In genomic region chr16:87548348-87548747, GRCm38 (mm10) we compare ENCODE assay signal across 9 mouse cellular contexts. TPM values are rescaled to one million over a fixed set of nuclear protein-coding genes. Genes with fewer than 3 reads are reported as not detected.
DNase-seq lines count a peak whose midpoint lies in the region; ATAC-seq and TF ChIP-seq lines count a peak whose summit lies in the region.
"Had no signal": no experiment of that assay in that cellular context is flagged by ENCODE, and none has a peak within 500 bp of the region (broad histone marks: within the 10 kb centered on the region; RNA-seq: fewer than 3 reads in every experiment).

No protein-coding gene starts in this region.

- H3K4me3 ChIP-seq in G1E (ENCODE audit: low read depth, low read length) = no peak overlapping the region
- no peak overlapping the region for H3K4me3 ChIP-seq in midbrain, embryonic 11.5 days (ENCODE audit: low read depth, low read length)
- H3K4me3 ChIP-seq: embryonic facial prominence, embryonic 12.5 days; hindbrain, embryonic 12.5 days had no signal

- WGBS in midbrain, embryonic 11.5 days = 61% methylated on average over 2 of the region's 2 CpGs

- no peaks in the 10 kb centered on the region for H3K4me1 ChIP-seq in G1E (ENCODE audit: insufficient read depth, low read depth, low read length)
- no peaks in the 10 kb centered on the region for H3K4me1 ChIP-seq in midbrain, embryonic 11.5 days (ENCODE audit: control insufficient read depth, insufficient read depth, low read length)
- H3K4me1 ChIP-seq: embryonic facial prominence, embryonic 12.5 days; hindbrain, embryonic 12.5 days had no signal

- no peak for ATAC-seq in G1E (ENCODE audit: extremely low read depth, insufficient number of reproducible peaks, low FRiP score, poor library complexity, severe bottlenecking)
- no peak for ATAC-seq in midbrain, embryonic 11.5 days (ENCODE audit: low FRiP score)

- H3K9ac ChIP-seq in midbrain, embryonic 11.5 days (ENCODE audit: low read length) = no peak overlapping the region
- H3K9ac ChIP-seq: embryonic facial prominence, embryonic 12.5 days; hindbrain, embryonic 12.5 days had no signal

- no peak overlapping the region for H3K4me2 ChIP-seq in midbrain, embryonic 11.5 days
- H3K4me2 ChIP-seq: embryonic facial prominence, embryonic 12.5 days; hindbrain, embryonic 12.5 days had no signal

- no peak; the same call in 1 of the 2 replicates for TF ChIP-seq CTCF in G1E (IDR thresholded peaks at IDR 0.05; ENCODE audit: low read depth, low read length)

- H3K9me3 ChIP-seq in G1E (replicated peaks) = no peaks in the 10 kb centered on the region
- H3K9me3 ChIP-seq in midbrain, embryonic 11.5 days (ENCODE audit: control insufficient read depth, low read length) = no peaks in the 10 kb centered on the region
- H3K9me3 ChIP-seq: embryonic facial prominence, embryonic 12.5 days; hindbrain, embryonic 12.5 days had no signal

- H3K27me3 ChIP-seq in G1E (ENCODE audit: insufficient read depth, low read length) = peaks cover 2% of the 10 kb centered on the region; the same call in 1 of the 2 replicates
- no peaks in the 10 kb centered on the region for H3K27me3 ChIP-seq in midbrain, embryonic 11.5 days (ENCODE audit: control insufficient read depth, insufficient read depth, low read length)
- H3K27me3 ChIP-seq: embryonic facial prominence, embryonic 12.5 days; hindbrain, embryonic 12.5 days had no signal

- DNase-seq in kidney, adult 9 months = peak; percentile 42
- no peak for DNase-seq in kidney, adult 11 months
- DNase-seq in G1E (ENCODE audit: low spot score) = peak; percentile 5
- DNase-seq in adrenal gland, postnatal 10 days = peak; percentile 32
- DNase-seq in lung, postnatal 25 days (ENCODE audit: low spot score) = peak; percentile 10
- DNase-seq in midbrain, embryonic 11.5 days (ENCODE audit: low spot score, missing footprints) = no peak
- DNase-seq in urinary bladder, postnatal 10 days (ENCODE audit: low spot score) = no peak

- H3K36me3 ChIP-seq in G1E (replicated peaks) = no peaks in the 10 kb centered on the region
- H3K36me3 ChIP-seq in midbrain, embryonic 11.5 days (ENCODE audit: control insufficient read depth, insufficient read depth, low read length) = no peaks in the 10 kb centered on the region
- H3K36me3 ChIP-seq: embryonic facial prominence, embryonic 12.5 days; hindbrain, embryonic 12.5 days had no signal

- H3K27ac ChIP-seq in midbrain, embryonic 11.5 days (ENCODE audit: low read depth, low read length) = no peak overlapping the region
- H3K27ac ChIP-seq: embryonic facial prominence, embryonic 12.5 days; hindbrain, embryonic 12.5 days had no signal

RNA-seq across cellular contexts. Expression of gene Map3k7cl, which starts 4.8 kb away (rescaled TPM):
- total RNA-seq in G1E (2014; fragmentation: Nextera tagmentation) (not detected in 2 replicates), G1E (2017) (0.16 TPM in 1 of 2 replicates, not detected in the other)
- polyA plus RNA-seq in G1E (2012) = not detected in 2 replicates
- total RNA-seq in adrenal gland, postnatal 10 days (2021) = 1 to 10 TPM; 4.1 to 5.5 TPM
- not detected in 2 replicates for polyA plus RNA-seq in midbrain, embryonic 11.5 days (2014; fragmentation: Nextera tagmentation; extraction: Ambion mirVana)
- polyA plus RNA-seq: embryonic facial prominence, embryonic 12.5 days had no signal

RNA-seq across cellular contexts. Expression of gene Cct8, which starts 52.7 kb away (rescaled TPM):
- total RNA-seq in G1E (2014; fragmentation: Nextera tagmentation) (275 and 322 TPM in 2 replicates), G1E (2017) (616 and 806 TPM in 2 replicates)
- polyA plus RNA-seq in G1E (2012) = 112 and 127 TPM in 2 replicates
- 100 to 1,000 TPM; 186 to 192 TPM for total RNA-seq in adrenal gland, postnatal 10 days (2021)
- 693 and 743 TPM in 2 replicates for polyA plus RNA-seq in midbrain, embryonic 11.5 days (2014; fragmentation: Nextera tagmentation; extraction: Ambion mirVana)

Comparison
In these comparisons a context has a peak if more than half of its experiments do, and no peak if none do; other contexts are left out.
1. DNase-seq: peak in kidney, adult 9 months (single experiment), G1E (single experiment), adrenal gland, postnatal 10 days (single experiment) and lung, postnatal 25 days (single experiment); none in kidney, adult 11 months (single experiment), midbrain, embryonic 11.5 days (single experiment) and urinary bladder, postnatal 10 days (single experiment).
2. RNA of gene Map3k7cl, which starts 4.8 kb away (total RNA-seq): 4.1 to 5.5 TPM in adrenal gland, postnatal 10 days; 0.16 TPM in G1E; every median in the first group is over 4 times any median in the second.